Mouse (Mus musculus) erythroblast, embryonic 14.5 days (primary cell): ENCODE data around the gene Pitpnm1.

ENCODE experiments used
- GATA1 ChIP-seq: IDR thresholded peaks from 2 replicates; pipeline ENCODE4 v1.6.1; 2012; ENCODE audit warnings: low read length, inconsistent platforms, mixed read lengths
- TAL1 ChIP-seq: IDR thresholded peaks from 3 replicates; pipeline ENCODE4 v1.6.1; 2012; ENCODE audit warnings: low read length, inconsistent platforms, mixed read lengths

GRCm38 (mm10) chr19:4140147-4140546, 40.3 kb downstream of the Pitpnm1 start:
- TF ChIP-seq TAL1 = no peak
- no peak for TF ChIP-seq GATA1
